7 mouse cellular contexts compared by ENCODE assay signal in genomic region chr12:71707727-71708369, GRCm38 (mm10).
DNase-seq lines count a peak whose midpoint lies in the region; ATAC-seq and TF ChIP-seq lines count a peak whose summit lies in the region.

No protein-coding gene starts in this region.

- no peak overlapping the region for H3K4me2 ChIP-seq in kidney, postnatal 0 days (ENCODE audit: low read length)
- no peak overlapping the region for H3K4me2 ChIP-seq in lung, embryonic 14.5 days

- no peaks in the 10 kb centered on the region for H3K4me1 ChIP-seq in kidney, postnatal 0 days (replicated peaks; ENCODE audit: insufficient read depth, low read length)
- H3K4me1 ChIP-seq in lung, embryonic 14.5 days (ENCODE audit: insufficient read depth), result no peaks in the 10 kb centered on the region

- 26% methylated on average over 10 of the region's 10 CpGs for WGBS in kidney, postnatal 0 days
- 24% methylated on average over 10 of the region's 10 CpGs for WGBS in lung, embryonic 14.5 days

- H3K4me3 ChIP-seq in gastrocnemius, adult 2 months, result peak overlapping the region; percentile 8
- no peak overlapping the region for H3K4me3 ChIP-seq in kidney, postnatal 0 days (replicated peaks; ENCODE audit: low read depth, low read length)
- no peak overlapping the region for H3K4me3 ChIP-seq in lung, embryonic 14.5 days (ENCODE audit: low read depth, low read length)

- ATAC-seq in kidney, postnatal 0 days (replicated peaks; ENCODE audit: low FRiP score, low read depth), result 0 out of 2 replicates have a peak, but pooled peaks have one; percentile 36
- peak; percentile 35; the same call in 1 of the 2 replicates for ATAC-seq in lung, embryonic 14.5 days (ENCODE audit: insufficient read depth)

- H3K27ac ChIP-seq in gastrocnemius, adult 2 months, result no peak overlapping the region
- H3K27ac ChIP-seq in kidney, postnatal 0 days, result no peak overlapping the region
- H3K27ac ChIP-seq in lung, embryonic 14.5 days (ENCODE audit: low read depth), result no peak overlapping the region

- intact Hi-C loops in gastrocnemius, adult 2 months (cut with DNase I), result loop anchor here (2.0 kb wide), 2 partner anchors 397 to 511 kb away; no protein-coding TSS in a partner anchor

- DNase-seq in CD4-positive helper T cell, adult 2 months (ENCODE audit: low read depth, low spot score), result peak; percentile 21
- peak; percentile 85 for DNase-seq in NIH3T3 (ENCODE audit: low read depth)
- DNase-seq in cerebellum, postnatal 14 days, result peak; percentile 81 to 88
- DNase-seq in gastrocnemius, adult 2 months, result peak; percentile 67
- peak; percentile 82 for DNase-seq in kidney, postnatal 0 days (ENCODE audit: low spot score)
- DNase-seq in lung, embryonic 14.5 days, result peak; percentile 90
- DNase-seq in retina, adult 2 months (ENCODE audit: low read depth, low spot score), result peak; percentile 29

- no peaks in the 10 kb centered on the region for H3K36me3 ChIP-seq in kidney, postnatal 0 days (ENCODE audit: insufficient read depth, low read length)
- H3K36me3 ChIP-seq in lung, embryonic 14.5 days (ENCODE audit: insufficient read depth), result no peaks in the 10 kb centered on the region

- TF ChIP-seq CTCF in gastrocnemius, adult 2 months (IDR thresholded peaks at IDR 0.05), result peak; percentile 95
- TF ChIP-seq CTCF in kidney, postnatal 0 days (IDR thresholded peaks at IDR 0.05; ENCODE audit: low read depth), result peak; percentile 96
- TF ChIP-seq CTCF in lung, embryonic 14.5 days (IDR thresholded peaks at IDR 0.05; ENCODE audit: low read depth), result peak; percentile 93

- no peak overlapping the region for H3K9ac ChIP-seq in kidney, postnatal 0 days (ENCODE audit: low read depth, low read length)
- H3K9ac ChIP-seq in lung, embryonic 14.5 days, result no peak overlapping the region

- H3K27me3 ChIP-seq in kidney, postnatal 0 days (ENCODE audit: insufficient read depth, low read length), result no peaks in the 10 kb centered on the region
- H3K27me3 ChIP-seq in lung, embryonic 14.5 days (ENCODE audit: insufficient read depth, low read length), result no peaks in the 10 kb centered on the region

- H3K9me3 ChIP-seq in kidney, postnatal 0 days (replicated peaks; ENCODE audit: low read length), result no peaks in the 10 kb centered on the region
- no peaks in the 10 kb centered on the region for H3K9me3 ChIP-seq in lung, embryonic 14.5 days (ENCODE audit: low read depth, low read length)

Comparison
In these comparisons a context has a peak if more than half of its experiments do, and no peak if none do; other contexts are left out.
1. DNase-seq: peak in every context shown above with its lines; median percentile 90 in lung, embryonic 14.5 days; 85 in NIH3T3; 84 in cerebellum, postnatal 14 days; 82 in kidney, postnatal 0 days; 67 in gastrocnemius, adult 2 months; 29 in retina, adult 2 months; 21 in CD4-positive helper T cell, adult 2 months.